Mouse (Mus musculus) midbrain, embryonic 13.5 days (tissue): ENCODE results near the gene Prkca. TPM values are rescaled to one million over a fixed set of nuclear protein-coding genes. Genes with fewer than 3 reads are reported as not detected.

Source experiments
- ATAC-seq: fragments of 200-750 bp; cut with Nextera tagmentation; 2 replicates; pipeline ENCODE4 v1.8.0; 2017; ENCODE audit warnings: mild to moderate bottlenecking, moderate TSS enrichment, moderate library complexity
- H3K27ac ChIP-seq: fragments of 300-500 bp; sonication (generic); 2 replicates; pipeline ENCODE4 v1.5.1; 2015; ENCODE audit warnings: inconsistent platforms, mild to moderate bottlenecking, moderate library complexity
- H3K27me3 ChIP-seq: fragments of 300-500 bp; sonication (generic); 2 replicates; pipeline ENCODE4 v1.6.1; 2015; ENCODE audit warnings: mild to moderate bottlenecking, inconsistent platforms
- H3K36me3 ChIP-seq: fragments of 300-500 bp; sonication (generic); 2 replicates; pipeline ENCODE4 v1.6.1; 2015; ENCODE audit warnings: mild to moderate bottlenecking, inconsistent platforms
- H3K4me1 ChIP-seq: fragments of 300-500 bp; sonication (generic); replicated peaks from 2 replicates; pipeline ENCODE4 v1.6.1; 2015; ENCODE audit warnings: inconsistent platforms
- H3K4me2 ChIP-seq: fragments of 300-500 bp; sonication (generic); replicated peaks from 2 replicates; pipeline ENCODE4 v1.6.1; 2015; ENCODE audit warnings: moderate library complexity, mild to moderate bottlenecking, inconsistent platforms
- H3K4me3 ChIP-seq: fragments of 300-500 bp; sonication (generic); replicated peaks from 2 replicates; pipeline ENCODE4 v1.5.1; 2015; ENCODE audit warnings: mild to moderate bottlenecking, inconsistent platforms
- H3K9ac ChIP-seq: fragments of 300-500 bp; sonication (generic); replicated peaks from 2 replicates; pipeline ENCODE4 v1.6.1; 2015; ENCODE audit warnings: mild to moderate bottlenecking, inconsistent platforms
- H3K9me3 ChIP-seq: fragments of 300-500 bp; sonication (generic); 2 replicates; pipeline ENCODE4 v1.6.1; 2016; ENCODE audit warnings: mild to moderate bottlenecking, inconsistent platforms
- WGBS: fragments of 180-500 bp; shearing (Covaris S2); methylation state at CpG from one replicate; pipeline ENCODE4 v1.1.7; 2015; 5-methylcytosine and 5-hydroxymethylcytosine counted together
- polyA plus RNA-seq: library from polyadenylated mRNA; unstranded; fragments of >200 nt; fragmentation: Nextera tagmentation; extraction: Ambion mirVana; gene quantifications from 2 replicates; pipeline ENCODE4 v1.2.1, GENCODE M21; 2015

Gene Prkca
- polyA plus RNA-seq, 1 experiment from 2014 or later: 3.3 TPM

- Histone ChIP-seq H3K4me2 (no peak overlapping the region), H3K9me3 (no peaks in the 10 kb centered on the region), H3K36me3 (0 out of 2 replicates have a peak, but pooled peaks cover 2% of the 10 kb centered on the region), H3K9ac (no peak overlapping the region; the same call in 1 of the 2 replicates), H3K4me3 (no peak overlapping the region), H3K27ac (no peak overlapping the region), H3K27me3 (no peaks in the 10 kb centered on the region), H3K4me1 (peaks cover 15% of the 10 kb centered on the region)
- ATAC-seq: no peak
- 73% methylated on average over 3 of the region's 3 CpGs for WGBS
These were observed 9.1 kb downstream of the Prkca start for GRCm38 (mm10) chr11:108334658-108335057.

- H3K4me3 ChIP-seq: no peak overlapping the region
- peaks cover 18% of the 10 kb centered on the region for H3K4me1 ChIP-seq
- H3K27ac ChIP-seq: no peak overlapping the region
- H3K36me3 ChIP-seq: 0 out of 2 replicates have a peak, but pooled peaks cover 2% of the 10 kb centered on the region
- ATAC-seq: no peak
- no peaks in the 10 kb centered on the region for H3K9me3 ChIP-seq
- 57% methylated on average over 8 of the region's 8 CpGs for WGBS
- H3K4me2 ChIP-seq: no peak overlapping the region
- H3K9ac ChIP-seq: peak overlapping the region; percentile 33; the same call in 1 of the 2 replicates
- no peaks in the 10 kb centered on the region for H3K27me3 ChIP-seq
These were observed 9.9 kb downstream of the Prkca start for GRCm38 (mm10) chr11:108333583-108334379.

- Histone ChIP-seq H3K27ac (no peak overlapping the region), H3K4me2 (no peak overlapping the region), H3K9ac (no peak overlapping the region), H3K4me1 (peaks cover 18% of the 10 kb centered on the region), H3K4me3 (no peak overlapping the region), H3K9me3 (no peaks in the 10 kb centered on the region), H3K27me3 (no peaks in the 10 kb centered on the region), H3K36me3 (0 out of 2 replicates have a peak, but pooled peaks cover 2% of the 10 kb centered on the region)
- 63% methylated on average over 5 of the region's 5 CpGs for WGBS
- ATAC-seq: no peak
These were observed 10.7 kb downstream of the Prkca start for GRCm38 (mm10) chr11:108333006-108333405.

- H3K4me2 ChIP-seq: no peak overlapping the region
- H3K9me3 ChIP-seq: no peaks in the 10 kb centered on the region
- 0 out of 2 replicates have a peak, but pooled peaks cover 2% of the 10 kb centered on the region for H3K36me3 ChIP-seq
- no peak overlapping the region for H3K9ac ChIP-seq
- ATAC-seq: no peak
- H3K4me3 ChIP-seq: no peak overlapping the region
- WGBS: 84% methylated on average over 11 of the region's 11 CpGs
- H3K27ac ChIP-seq: no peak overlapping the region
- H3K27me3 ChIP-seq: no peaks in the 10 kb centered on the region
- H3K4me1 ChIP-seq: peaks cover 18% of the 10 kb centered on the region
These were observed 12.9 kb downstream of the Prkca start for GRCm38 (mm10) chr11:108330818-108331217.

GRCm38 (mm10) chr11:108325943-108326342 is 17.8 kb downstream of the Prkca start:
- Histone ChIP-seq H3K27ac (no peak overlapping the region), H3K4me1 (0 out of 2 replicates have a peak, but pooled peaks cover 3% of the 10 kb centered on the region), H3K27me3 (no peaks in the 10 kb centered on the region), H3K9ac (no peak overlapping the region), H3K4me3 (no peak overlapping the region), H3K36me3 (no peaks in the 10 kb centered on the region), H3K4me2 (no peak overlapping the region), H3K9me3 (no peaks in the 10 kb centered on the region)
- WGBS: 91% methylated on average over 8 of the region's 8 CpGs
- no peak for ATAC-seq

- WGBS: 91% methylated on average over 2 of the region's 2 CpGs
- no peak overlapping the region for H3K4me2 ChIP-seq
- H3K27ac ChIP-seq: no peak overlapping the region
- H3K4me3 ChIP-seq: no peak overlapping the region
- H3K36me3 ChIP-seq: no peaks in the 10 kb centered on the region
- no peak for ATAC-seq
- H3K4me1 ChIP-seq: peaks cover 5% of the 10 kb centered on the region
- no peak overlapping the region for H3K9ac ChIP-seq
- H3K27me3 ChIP-seq: no peaks in the 10 kb centered on the region
- H3K9me3 ChIP-seq: no peaks in the 10 kb centered on the region
These were observed 21.6 kb downstream of the Prkca start for GRCm38 (mm10) chr11:108322156-108322555.

GRCm38 (mm10) chr11:108320561-108320960 is 23.2 kb downstream of the Prkca start:
- no peak overlapping the region for H3K4me3 ChIP-seq
- ATAC-seq: no peak
- 83% methylated on average over 7 of the region's 7 CpGs for WGBS
- no peak overlapping the region for H3K27ac ChIP-seq
- H3K9ac ChIP-seq: no peak overlapping the region
- no peaks in the 10 kb centered on the region for H3K9me3 ChIP-seq
- no peaks in the 10 kb centered on the region for H3K36me3 ChIP-seq
- H3K4me2 ChIP-seq: no peak overlapping the region
- H3K27me3 ChIP-seq: no peaks in the 10 kb centered on the region
- peaks cover 5% of the 10 kb centered on the region for H3K4me1 ChIP-seq

- 88% methylated on average over 11 of the region's 11 CpGs for WGBS
- Histone ChIP-seq H3K4me1 (peaks cover 5% of the 10 kb centered on the region), H3K36me3 (no peaks in the 10 kb centered on the region), H3K9me3 (no peaks in the 10 kb centered on the region), H3K9ac (no peak overlapping the region), H3K4me2 (no peak overlapping the region), H3K27ac (no peak overlapping the region), H3K27me3 (no peaks in the 10 kb centered on the region), H3K4me3 (no peak overlapping the region)
- ATAC-seq: no peak
These were observed 24.6 kb downstream of the Prkca start for GRCm38 (mm10) chr11:108319162-108319561.

- Histone ChIP-seq H3K9me3 (no peaks in the 10 kb centered on the region), H3K36me3 (no peaks in the 10 kb centered on the region), H3K4me1 (peaks cover 5% of the 10 kb centered on the region), H3K9ac (no peak overlapping the region), H3K4me3 (no peak overlapping the region), H3K4me2 (no peak overlapping the region), H3K27me3 (no peaks in the 10 kb centered on the region), H3K27ac (no peak overlapping the region)
- WGBS: 80% methylated on average over 6 of the region's 6 CpGs
- ATAC-seq: no peak
These were observed 25.9 kb downstream of the Prkca start for GRCm38 (mm10) chr11:108317878-108318277.

GRCm38 (mm10) chr11:108315736-108316135 is 28.0 kb downstream of the Prkca start:
- ATAC-seq: no peak
- Histone ChIP-seq H3K9me3 (no peaks in the 10 kb centered on the region), H3K4me1 (peaks cover 5% of the 10 kb centered on the region), H3K27me3 (no peaks in the 10 kb centered on the region), H3K4me2 (no peak overlapping the region), H3K4me3 (no peak overlapping the region), H3K36me3 (no peaks in the 10 kb centered on the region), H3K27ac (no peak overlapping the region), H3K9ac (no peak overlapping the region)
- WGBS: 85% methylated on average over 7 of the region's 7 CpGs

- WGBS: 82% methylated on average over 5 of the region's 5 CpGs
- H3K9ac ChIP-seq: no peak overlapping the region
These were observed 31.2 kb downstream of the Prkca start for GRCm38 (mm10) chr11:108312516-108312915.

GRCm38 (mm10) chr11:108311912-108312311 is 31.8 kb downstream of the Prkca start:
- ATAC-seq: no peak

More at GRCm38 (mm10) chr11:108312516-108312915, 31.2 kb downstream of the Prkca start:
- H3K4me1 ChIP-seq: no peaks in the 10 kb centered on the region
- H3K27ac ChIP-seq: no peak overlapping the region
- H3K27me3 ChIP-seq: no peaks in the 10 kb centered on the region
- ATAC-seq: no peak
- no peak overlapping the region for H3K4me3 ChIP-seq
- H3K4me2 ChIP-seq: no peak overlapping the region
- no peaks in the 10 kb centered on the region for H3K36me3 ChIP-seq
- H3K9me3 ChIP-seq: no peaks in the 10 kb centered on the region

More at GRCm38 (mm10) chr11:108311912-108312311, 31.8 kb downstream of the Prkca start:
- Histone ChIP-seq H3K4me2 (no peak overlapping the region), H3K4me1 (no peaks in the 10 kb centered on the region), H3K27me3 (no peaks in the 10 kb centered on the region), H3K9me3 (no peaks in the 10 kb centered on the region), H3K4me3 (no peak overlapping the region), H3K9ac (no peak overlapping the region), H3K27ac (no peak overlapping the region), H3K36me3 (no peaks in the 10 kb centered on the region)
- WGBS: 81% methylated on average over 2 of the region's 2 CpGs
